Mouse (Mus musculus) MEL (cell line): ENCODE results near the gene Irak2. TPM values are rescaled to one million over a fixed set of nuclear protein-coding genes. Genes with fewer than 3 reads are reported as not detected.

Source experiments
- DNase-seq: peaks from one replicate; pipeline ENCODE4 v3.0.0; 2011; ENCODE audit warnings: low read depth, low spot score
- H3K27ac ChIP-seq: 2 replicates; pipeline ENCODE4 v1.5.1; 2012; ENCODE audit warnings: low read depth, mild to moderate bottlenecking, control low read depth, low read length, moderate library complexity; ENCODE audit not compliant: control insufficient read depth
- H3K27me3 ChIP-seq, 2 experiments: fragments of 150-350 bp in 1 of 2; sonication (generic) in 1 of 2; 2 replicates each; pipeline ENCODE4 v1.6.1; 2012; ENCODE audit warnings: low read length in 2 of 2, mild to moderate bottlenecking in 2 of 2, improper control_type of control experiment in 1 of 2, moderate library complexity in 1 of 2; ENCODE audit not compliant: insufficient read depth in 2 of 2, control insufficient read depth in 1 of 2
- H3K36me3 ChIP-seq, 2 experiments: 2 replicates each; pipeline ENCODE4 v1.6.1; 2012 to 2014; ENCODE audit warnings: low read length in 2 of 2, improper control_type of control experiment in 1 of 2, inconsistent platforms in 1 of 2, mild to moderate bottlenecking in 1 of 2; ENCODE audit not compliant: insufficient read depth in 2 of 2, control insufficient read depth in 1 of 2
- H3K4me1 ChIP-seq, 2 experiments: fragments of 150-350 bp in 1 of 2; sonication (generic) in 1 of 2; 2 replicates each; pipeline ENCODE4 v1.6.1; 2012; ENCODE audit warnings: low read length in 2 of 2, improper control_type of control experiment in 1 of 2, mild to moderate bottlenecking in 1 of 2; ENCODE audit not compliant: insufficient read depth in 2 of 2, control insufficient read depth in 1 of 2
- H3K4me3 ChIP-seq, 2 experiments: fragments of 150-350 bp in 1 of 2; sonication (generic) in 1 of 2; 2 replicates each; pipeline ENCODE4 v1.5.1; 2012; ENCODE audit warnings: low read depth in 2 of 2, low read length in 2 of 2, mild to moderate bottlenecking in 2 of 2, moderate library complexity in 2 of 2, control low read depth in 1 of 2, improper control_type of control experiment in 1 of 2; ENCODE audit not compliant: control insufficient read depth in 1 of 2, insufficient read depth in 1 of 2
- H3K79me2 ChIP-seq: 2 replicates; pipeline ENCODE4 v1.6.1; 2012; ENCODE audit warnings: mild to moderate bottlenecking, low read length, moderate library complexity; ENCODE audit not compliant: control insufficient read depth, poor library complexity, insufficient read depth
- H3K9ac ChIP-seq: 2 replicates; pipeline ENCODE4 v1.6.1; 2012; ENCODE audit warnings: low read depth, mild to moderate bottlenecking, control low read depth, low read length, moderate library complexity; ENCODE audit not compliant: control insufficient read depth, poor library complexity, severe bottlenecking
- H3K9me3 ChIP-seq: fragments of 150-350 bp; sonication (generic); replicated peaks from 2 replicates; pipeline ENCODE4 v1.6.1; 2012; ENCODE audit warnings: mild to moderate bottlenecking, low read length, improper control_type of control experiment, moderate library complexity; ENCODE audit not compliant: insufficient read depth
- CHD1 ChIP-seq: IDR thresholded peaks from 2 replicates; pipeline ENCODE4 v1.6.1; 2012; ENCODE audit warnings: low read depth, mild to moderate bottlenecking, inconsistent platforms, low read length, improper control_type of control experiment
- CHD2 ChIP-seq: IDR thresholded peaks from 2 replicates; pipeline ENCODE4 v1.6.1; 2011; ENCODE audit warnings: low read length, improper control_type of control experiment
- E2F4 ChIP-seq: IDR thresholded peaks from 2 replicates; pipeline ENCODE4 v1.6.1; 2011; ENCODE audit warnings: low read depth, low read length, improper control_type of control experiment, borderline replicate concordance
- ELF1 ChIP-seq: IDR thresholded peaks from 2 replicates; pipeline ENCODE4 v1.6.1; 2014; ENCODE audit warnings: low read depth, mild to moderate bottlenecking, inconsistent platforms, low read length, improper control_type of control experiment, moderate library complexity
- EP300 ChIP-seq, 2 experiments: IDR thresholded peaks; 2 replicates each; pipeline ENCODE4 v1.6.1; 2011; ENCODE audit warnings: improper control_type of control experiment in 2 of 2, low read length in 2 of 2, low read depth in 1 of 2, mild to moderate bottlenecking in 1 of 2
- ETS1 ChIP-seq: IDR thresholded peaks from 2 replicates; pipeline ENCODE4 v1.6.1; 2012; ENCODE audit warnings: low read depth, mild to moderate bottlenecking, inconsistent platforms, low read length, improper control_type of control experiment, moderate library complexity
- HCFC1 ChIP-seq: IDR thresholded peaks from 2 replicates; pipeline ENCODE4 v1.6.1; 2012; ENCODE audit warnings: low read depth, mild to moderate bottlenecking, inconsistent platforms, low read length, improper control_type of control experiment, moderate library complexity
- JUND ChIP-seq: IDR thresholded peaks from 2 replicates; pipeline ENCODE4 v1.6.1; 2011; ENCODE audit warnings: low read depth, mild to moderate bottlenecking, improper control_type of control experiment, low read length
- KAT2A ChIP-seq: conservative IDR thresholded peaks from 2 replicates; pipeline ENCODE4 v1.6.1; 2012; ENCODE audit warnings: low read depth, low read length, improper control_type of control experiment, inconsistent platforms
- MAFK ChIP-seq: IDR thresholded peaks from 2 replicates; pipeline ENCODE4 v1.6.1; 2011; ENCODE audit warnings: low read depth, mild to moderate bottlenecking, low read length, improper control_type of control experiment, borderline replicate concordance
- MAX ChIP-seq: IDR thresholded peaks from 2 replicates; pipeline ENCODE4 v1.6.1; 2011; ENCODE audit warnings: low read length, improper control_type of control experiment
- MEF2A ChIP-seq: IDR thresholded peaks from 2 replicates; pipeline ENCODE4 v1.6.1; 2014; ENCODE audit warnings: low read depth, mild to moderate bottlenecking, inconsistent platforms, low read length, improper control_type of control experiment; ENCODE audit not compliant: poor library complexity, insufficient replicate concordance, severe bottlenecking; ENCODE audit errors: extremely low read depth
- NELFE ChIP-seq: IDR thresholded peaks from 2 replicates; pipeline ENCODE4 v1.6.1; 2011; ENCODE audit warnings: low read depth, low read length, improper control_type of control experiment
- NRF1 ChIP-seq: IDR thresholded peaks from 2 replicates; pipeline ENCODE4 v1.6.1; 2014; ENCODE audit warnings: low read depth, mild to moderate bottlenecking, inconsistent platforms, low read length, improper control_type of control experiment, moderate library complexity; ENCODE audit not compliant: poor library complexity, insufficient read depth, severe bottlenecking
- POLR2A ChIP-seq, 2 experiments: IDR thresholded peaks; 2 replicates each; pipeline ENCODE4 v1.6.1; 2011 to 2012; ENCODE audit warnings: low read length in 2 of 2, mild to moderate bottlenecking in 2 of 2, control low read depth in 1 of 2, improper control_type of control experiment in 1 of 2, low read depth in 1 of 2, moderate library complexity in 1 of 2; ENCODE audit not compliant: control insufficient read depth in 1 of 2, insufficient read depth in 1 of 2, poor library complexity in 1 of 2
- RAD21 ChIP-seq: IDR thresholded peaks from 2 replicates; pipeline ENCODE4 v1.6.1; 2011; ENCODE audit warnings: mild to moderate bottlenecking, low read depth, low read length, improper control_type of control experiment
- RCOR1 ChIP-seq: IDR thresholded peaks from 2 replicates; pipeline ENCODE4 v1.6.1; 2012; ENCODE audit warnings: low read depth, mild to moderate bottlenecking, inconsistent platforms, low read length, improper control_type of control experiment
- SMC3 ChIP-seq: IDR thresholded peaks from 2 replicates; pipeline ENCODE4 v1.6.1; 2011; ENCODE audit warnings: low read depth, low read length, improper control_type of control experiment
- TAL1 ChIP-seq: IDR thresholded peaks from 2 replicates; pipeline ENCODE4 v1.6.1; 2012; ENCODE audit warnings: mild to moderate bottlenecking, inconsistent platforms, low read length, moderate library complexity, mixed read lengths
- TBP ChIP-seq: IDR thresholded peaks from 2 replicates; pipeline ENCODE4 v1.8.0; 2011; ENCODE audit warnings: low read depth, low read length, improper control_type of control experiment
- USF1 ChIP-seq: IDR thresholded peaks from 2 replicates; pipeline ENCODE4 v1.6.1; 2014; ENCODE audit warnings: low read depth, mild to moderate bottlenecking, inconsistent platforms, low read length, improper control_type of control experiment, moderate library complexity
- ZC3H11A ChIP-seq: IDR thresholded peaks from 2 replicates; pipeline ENCODE4 v1.6.1; 2012; ENCODE audit warnings: low read depth, mild to moderate bottlenecking, inconsistent platforms, low read length, improper control_type of control experiment
- ZMIZ1 ChIP-seq: IDR thresholded peaks from 2 replicates; pipeline ENCODE4 v1.6.1; 2012; ENCODE audit warnings: low read depth, mild to moderate bottlenecking, inconsistent platforms, low read length, improper control_type of control experiment, moderate library complexity
- ZNF384 ChIP-seq: IDR thresholded peaks from 2 replicates; pipeline ENCODE4 v1.6.1; 2012; ENCODE audit warnings: low read depth, mild to moderate bottlenecking, inconsistent platforms, low read length, improper control_type of control experiment
- polyA plus RNA-seq, 2 experiments: library from polyadenylated mRNA; stranded (reverse) in 1 of 2; unstranded in 1 of 2; fragments of >175 nt in 1 of 2; fragments of >200 nt in 1 of 2; gene quantifications; 2 replicates each; pipeline versions ENCODE4 v1.2.1 to v1.2.4; 2012; ENCODE audit warnings: low replicate concordance in 2 of 2, low read depth in 1 of 2; ENCODE audit not compliant: insufficient read length in 2 of 2, insufficient read depth in 1 of 2, missing spikeins in 1 of 2
- total RNA-seq: library from RNA; depleted of rRNA; stranded (reverse); fragments of 300-350 nt; gene quantifications from 2 replicates; pipeline ENCODE4 v1.2.3, GENCODE M21; 2012

The Irak2 gene
- total and polyA plus RNA-seq, 3 experiments = 5.2 to 6.8 TPM; not detected in 1

DNA sequence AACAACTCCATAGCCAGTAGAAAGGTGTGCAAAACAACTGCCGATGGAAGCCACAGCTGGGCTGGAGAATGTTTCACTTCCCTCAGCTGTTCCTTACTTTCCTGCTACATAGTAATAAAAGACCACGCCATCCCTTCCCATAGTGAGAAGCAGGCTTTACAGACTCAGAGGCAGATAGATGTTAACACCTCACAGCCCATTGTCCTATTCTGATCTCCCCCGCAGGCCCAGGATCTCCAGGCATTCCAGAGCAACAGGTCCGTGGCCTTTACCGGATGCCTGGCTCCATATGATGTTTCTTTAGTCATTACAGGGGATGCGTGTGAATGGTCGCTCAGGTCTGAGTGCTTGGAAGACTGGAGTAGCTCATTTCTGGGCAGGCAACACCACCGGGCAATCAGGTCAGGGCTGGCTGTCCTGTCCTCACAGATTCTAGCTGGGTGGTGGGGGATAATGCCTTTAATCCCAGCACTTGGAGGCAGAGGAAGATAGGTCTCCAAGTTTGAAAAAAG is 29.4 kb downstream of the Irak2 start:
- no peaks in the 10 kb centered on the region for H3K27me3 ChIP-seq
- peaks cover 0 to 9% of the 10 kb centered on the region in 2 experiments; a peak in 2 of 4 replicates for H3K36me3 ChIP-seq
- H3K27ac ChIP-seq = no peak overlapping the region
- no peak for DNase-seq
- H3K79me2 ChIP-seq = no peaks in the 10 kb centered on the region
- H3K4me3 ChIP-seq = no peak overlapping the region
- no peak overlapping the region for H3K9ac ChIP-seq
- no peak for TF ChIP-seq MAX
- no peak for TF ChIP-seq KAT2A
- TF ChIP-seq ZNF384 = no peak
- TF ChIP-seq CHD1 = no peak
- TF ChIP-seq TAL1 = no peak
- no peak for TF ChIP-seq MEF2A
- no peak for TF ChIP-seq JUND
- no peak for TF ChIP-seq MAFK
- no peak for TF ChIP-seq POLR2A (IDR thresholded peaks at IDR 0.05; ENCODE audit: control insufficient read depth in 1 of 2, insufficient read depth in 1 of 2, low read depth in 1 of 2, low read length in 2 of 2, poor library complexity in 1 of 2)
- no peak for TF ChIP-seq ETS1
- TF ChIP-seq CHD2 = no peak
- no peak for TF ChIP-seq ZC3H11A
- TF ChIP-seq RCOR1 = no peak
- no peak for TF ChIP-seq ELF1
- no peak for TF ChIP-seq NRF1
- no peak for TF ChIP-seq NELFE
- TF ChIP-seq RAD21 = no peak
- no peak for TF ChIP-seq SMC3
- no peak for TF ChIP-seq TBP
- H3K9me3 ChIP-seq = no peaks in the 10 kb centered on the region
- peaks cover 0 to 6% of the 10 kb centered on the region in 2 experiments; a peak in 2 of 4 replicates for H3K4me1 ChIP-seq

DNA sequence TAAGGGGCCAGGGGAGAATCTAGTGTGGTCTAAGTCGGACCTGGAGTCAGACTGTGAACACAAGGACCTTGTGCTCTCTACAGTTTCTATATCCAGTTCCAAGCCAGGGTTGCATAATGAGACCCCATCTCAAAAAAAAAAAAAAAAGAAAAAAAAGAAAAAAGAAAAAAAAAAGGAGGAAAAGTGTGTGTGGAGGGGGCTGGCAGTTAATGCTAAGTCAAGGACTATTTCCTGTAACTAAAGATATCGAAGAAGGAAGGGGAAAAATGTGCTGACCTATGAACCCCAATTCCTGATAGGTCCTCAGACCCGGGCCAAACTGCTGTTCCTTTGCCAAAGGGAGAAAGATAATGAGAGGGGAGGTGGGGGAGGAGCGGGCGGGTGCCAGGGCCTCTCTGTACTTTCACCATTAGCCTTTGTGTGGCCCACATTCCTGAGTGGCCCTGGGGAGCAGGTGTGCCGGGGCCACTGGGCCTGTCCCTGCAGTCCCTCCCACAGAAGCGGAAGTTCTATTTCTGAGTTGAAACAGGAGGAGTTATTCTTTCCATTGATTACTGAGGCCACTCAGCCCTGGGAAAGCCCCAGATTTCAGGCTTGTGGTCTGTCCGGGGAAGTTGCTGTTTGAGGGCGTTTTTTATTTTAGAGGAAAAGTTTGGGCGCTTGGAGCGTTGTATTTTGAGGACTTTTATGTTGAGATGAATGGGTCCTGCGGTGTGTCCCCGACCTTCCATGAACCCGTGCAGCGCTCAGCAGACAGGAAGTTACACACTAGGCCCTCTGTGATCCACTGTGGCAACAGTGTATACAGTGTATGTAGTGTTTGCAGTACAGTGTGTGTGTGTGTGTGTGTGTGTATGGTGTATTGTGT is 30.3 kb downstream of the Irak2 start:
- Histone ChIP-seq H3K36me3 (peaks cover 0 to 9% of the 10 kb centered on the region in 2 experiments; a peak in 2 of 4 replicates), H3K27me3 (no peaks in the 10 kb centered on the region), H3K9me3 (no peaks in the 10 kb centered on the region), H3K79me2 (no peaks in the 10 kb centered on the region), H3K9ac (peak overlapping the region; percentile 54), H3K27ac (peak overlapping the region; percentile 65), H3K4me1 (peaks cover 0 to 6% of the 10 kb centered on the region in 2 experiments; a peak in 2 of 4 replicates), H3K4me3 (peak overlapping the region; percentile 6 to 38; a peak in 3 of 4 replicates)
- TF ChIP-seq ZMIZ1 (no peak), ZC3H11A (no peak), HCFC1 (no peak), ETS1 (0 out of 2 replicates have a peak, but pooled peaks have one; percentile 12), EP300 (IDR thresholded peaks at IDR 0.05; ENCODE audit: low read depth in 1 of 2, low read length in 2 of 2) (peak in 1 of 2 experiments; percentile 21; a peak in 1 of 4 replicates), E2F4 (no peak), USF1 (no peak), ZNF384 (peak; percentile 69), TAL1 (no peak)
- DNase-seq = peak; percentile 64
